Mouse (Mus musculus): ENCODE data around the gene Wdr18. TPM values are rescaled to one million over a fixed set of nuclear protein-coding genes. Genes with fewer than 3 reads are reported as not detected.

The Wdr18 gene
- polyA plus RNA-seq, 1 experiment, result 23.8 TPM

- Histone ChIP-seq H3K4me1 (peaks cover 96% of the 10 kb centered on the region), H3K36me3 (replicated peaks; ENCODE audit: low read length) (peaks cover 87% of the 10 kb centered on the region), H3K9me3 (no peaks in the 10 kb centered on the region)
Observed at GRCm38 (mm10) chr10:79933145-79933679, 26.7 kb upstream of the Wdr18 start.

DNA sequence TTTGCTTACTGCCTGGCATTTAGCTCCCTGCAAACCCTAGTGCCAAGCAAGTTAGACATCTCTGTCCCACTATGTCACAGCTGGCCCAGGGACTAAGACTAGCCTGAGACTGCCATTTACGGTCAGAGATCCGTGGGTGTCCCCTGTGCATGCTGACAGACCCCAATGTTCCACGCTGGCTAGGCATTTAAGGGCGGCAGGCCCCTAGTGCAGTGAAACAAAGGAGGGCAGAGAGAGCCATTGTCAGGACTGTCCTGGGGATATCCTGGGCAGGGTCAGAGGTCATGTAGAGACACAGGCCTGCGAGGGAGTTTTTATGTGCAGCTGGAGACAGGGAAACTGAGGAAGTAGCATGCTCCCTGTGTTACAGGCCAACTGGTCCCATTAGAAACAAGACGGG lies 26.1 kb upstream of the Wdr18 start:
- H3K36me3 ChIP-seq (replicated peaks; ENCODE audit: low read length), result peaks cover 93% of the 10 kb centered on the region
- no peaks in the 10 kb centered on the region for H3K27me3 ChIP-seq (replicated peaks)
- H3K9me3 ChIP-seq, result no peaks in the 10 kb centered on the region
- peaks cover 100% of the 10 kb centered on the region for H3K4me1 ChIP-seq
- TF ChIP-seq GATA1 (IDR thresholded peaks at IDR 0.05; ENCODE audit: borderline replicate concordance, low read length), result no peak
- H3K4me3 ChIP-seq (replicated peaks), result peak overlapping the region; percentile 43

More at GRCm38 (mm10) chr10:79933145-79933679, 26.7 kb upstream of the Wdr18 start:
- Histone ChIP-seq H3K4me3 (replicated peaks) (peak overlapping the region; percentile 8), H3K27me3 (replicated peaks) (no peaks in the 10 kb centered on the region)
- TF ChIP-seq FLI1 (IDR thresholded peaks at IDR 0.05; ENCODE audit: low read length) (no peak), GATA1 (IDR thresholded peaks at IDR 0.05; ENCODE audit: borderline replicate concordance, low read length) (no peak)

- no peak for TF ChIP-seq FLI1 (IDR thresholded peaks at IDR 0.05; ENCODE audit: low read length)
- H3K36me3 ChIP-seq (replicated peaks; ENCODE audit: low read length), result peaks cover 97% of the 10 kb centered on the region
- H3K9me3 ChIP-seq, result no peaks in the 10 kb centered on the region
- peaks cover 100% of the 10 kb centered on the region for H3K4me1 ChIP-seq
- peak overlapping the region; percentile 46 for H3K4me3 ChIP-seq (replicated peaks)
- no peaks in the 10 kb centered on the region for H3K27me3 ChIP-seq (replicated peaks)
Observed at GRCm38 (mm10) chr10:79934272-79934721, 25.7 kb upstream of the Wdr18 start.

GRCm38 (mm10) chr10:79934794-79935569 lies 25.0 kb upstream of the Wdr18 start:
- no peak for TF ChIP-seq FLI1 (IDR thresholded peaks at IDR 0.05; ENCODE audit: low read length)
- TF ChIP-seq GATA1 (IDR thresholded peaks at IDR 0.05; ENCODE audit: borderline replicate concordance, low read length), result no peak
- Histone ChIP-seq H3K4me3 (replicated peaks) (peak overlapping the region; percentile 18), H3K4me1 (peaks cover 100% of the 10 kb centered on the region), H3K27me3 (replicated peaks) (no peaks in the 10 kb centered on the region), H3K36me3 (replicated peaks; ENCODE audit: low read length) (peaks cover 99% of the 10 kb centered on the region), H3K9me3 (no peaks in the 10 kb centered on the region)

GRCm38 (mm10) chr10:79936284-79936910 lies 23.6 kb upstream of the Wdr18 start:
- Histone ChIP-seq H3K27me3 (replicated peaks) (no peaks in the 10 kb centered on the region), H3K9me3 (no peaks in the 10 kb centered on the region), H3K4me1 (peaks cover 100% of the 10 kb centered on the region), H3K4me3 (replicated peaks) (peak overlapping the region; percentile 81), H3K36me3 (replicated peaks; ENCODE audit: low read length) (peaks cover 99% of the 10 kb centered on the region)
- TF ChIP-seq FLI1 (IDR thresholded peaks at IDR 0.05; ENCODE audit: low read length) (no peak), GATA1 (IDR thresholded peaks at IDR 0.05; ENCODE audit: borderline replicate concordance, low read length) (no peak)

GRCm38 (mm10) chr10:79936911-79937441 lies 23.0 kb upstream of the Wdr18 start:
- no peaks in the 10 kb centered on the region for H3K9me3 ChIP-seq
- H3K27me3 ChIP-seq (replicated peaks), result no peaks in the 10 kb centered on the region
- H3K4me1 ChIP-seq, result peaks cover 100% of the 10 kb centered on the region
- H3K36me3 ChIP-seq (replicated peaks; ENCODE audit: low read length), result peaks cover 99% of the 10 kb centered on the region
- TF ChIP-seq FLI1 (IDR thresholded peaks at IDR 0.05; ENCODE audit: low read length) (no peak), GATA1 (IDR thresholded peaks at IDR 0.05; ENCODE audit: borderline replicate concordance, low read length) (no peak)
- peak overlapping the region; percentile 89 for H3K4me3 ChIP-seq (replicated peaks)

GRCm38 (mm10) chr10:79937775-79938526 lies 22.0 kb upstream of the Wdr18 start:
- TF ChIP-seq FLI1 (IDR thresholded peaks at IDR 0.05; ENCODE audit: low read length) (no peak), GATA1 (IDR thresholded peaks at IDR 0.05; ENCODE audit: borderline replicate concordance, low read length) (no peak)
- H3K4me3 ChIP-seq (replicated peaks), result peak overlapping the region; percentile 89
- no peaks in the 10 kb centered on the region for H3K9me3 ChIP-seq
- H3K36me3 ChIP-seq (replicated peaks; ENCODE audit: low read length), result peaks cover 99% of the 10 kb centered on the region
- peaks cover 100% of the 10 kb centered on the region for H3K4me1 ChIP-seq
- no peaks in the 10 kb centered on the region for H3K27me3 ChIP-seq (replicated peaks)

DNA sequence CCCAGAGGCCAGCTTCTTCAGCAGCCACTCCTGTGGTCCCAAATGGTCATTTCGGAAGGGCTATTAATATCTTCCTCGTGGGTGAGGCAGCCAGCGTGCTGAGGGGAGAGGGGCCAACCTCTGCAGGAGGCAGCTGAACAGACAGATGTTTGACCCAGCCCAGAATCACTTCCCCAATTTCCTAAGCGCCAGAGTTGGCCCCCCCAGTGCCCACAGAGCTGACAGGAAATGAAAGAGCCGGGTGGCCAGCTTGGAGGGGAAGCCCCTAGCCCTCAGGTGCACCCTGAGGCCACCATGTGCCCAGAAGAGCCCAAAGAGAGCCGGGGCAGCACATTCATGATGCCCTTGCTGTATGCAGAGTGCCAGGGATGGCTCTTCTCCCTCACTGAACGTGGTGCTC lies 19.2 kb upstream of the Wdr18 start:
- peak overlapping the region; percentile 59 for H3K4me3 ChIP-seq (replicated peaks)
- TF ChIP-seq GATA1 (IDR thresholded peaks at IDR 0.05; ENCODE audit: borderline replicate concordance, low read length), result no peak
- TF ChIP-seq FLI1 (IDR thresholded peaks at IDR 0.05; ENCODE audit: low read length), result no peak
- H3K9me3 ChIP-seq, result no peaks in the 10 kb centered on the region
- peaks cover 99% of the 10 kb centered on the region for H3K36me3 ChIP-seq (replicated peaks; ENCODE audit: low read length)
- peaks cover 99% of the 10 kb centered on the region for H3K4me1 ChIP-seq
- no peaks in the 10 kb centered on the region for H3K27me3 ChIP-seq (replicated peaks)

DNA sequence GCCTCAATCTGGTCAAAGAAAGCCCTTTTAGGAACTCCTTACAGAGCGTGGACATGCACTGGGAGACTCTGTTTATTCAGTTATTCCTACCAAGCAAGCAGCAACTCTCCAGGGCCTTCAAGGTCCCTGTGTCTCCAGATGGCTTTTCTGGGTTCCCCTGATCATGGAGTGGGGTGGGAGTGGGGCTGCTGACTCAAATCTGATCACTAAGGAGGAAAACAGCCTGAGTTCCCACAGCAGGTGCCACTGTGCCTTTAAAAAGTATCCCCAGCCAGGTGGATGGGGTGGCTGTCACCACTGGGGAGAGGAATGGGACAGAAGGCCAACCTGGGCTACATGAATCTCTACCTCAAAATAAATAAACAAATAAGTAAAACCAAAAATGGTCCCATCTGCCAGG lies 17.0 kb upstream of the Wdr18 start:
- no peak overlapping the region for H3K4me3 ChIP-seq (replicated peaks)
- H3K36me3 ChIP-seq (replicated peaks; ENCODE audit: low read length), result peaks cover 98% of the 10 kb centered on the region
- H3K9me3 ChIP-seq, result no peaks in the 10 kb centered on the region
- H3K27me3 ChIP-seq (replicated peaks), result no peaks in the 10 kb centered on the region
- H3K4me1 ChIP-seq, result peaks cover 99% of the 10 kb centered on the region
- TF ChIP-seq FLI1 (IDR thresholded peaks at IDR 0.05; ENCODE audit: low read length) (no peak), GATA1 (IDR thresholded peaks at IDR 0.05; ENCODE audit: borderline replicate concordance, low read length) (no peak)
